Mouse (Mus musculus): ENCODE measurements around the gene Shc2. TPM values are rescaled to one million over a fixed set of nuclear protein-coding genes. Genes with fewer than 3 reads are reported as not detected.

Gene Shc2
- polyA plus RNA-seq, 1 experiment from 2014 or later, result 0.08 TPM

- no peaks in the 10 kb centered on the region for H3K36me3 ChIP-seq (ENCODE audit: control insufficient read depth, insufficient read depth)
- no peak for ATAC-seq (ENCODE audit: low read depth)
- WGBS (ENCODE audit: insufficient replicate concordance), result 71% methylated on average over 10 of the region's 10 CpGs
Measured at GRCm38 (mm10) chr10:79626156-79626555, 11.6 kb downstream of the Shc2 start.

DNA sequence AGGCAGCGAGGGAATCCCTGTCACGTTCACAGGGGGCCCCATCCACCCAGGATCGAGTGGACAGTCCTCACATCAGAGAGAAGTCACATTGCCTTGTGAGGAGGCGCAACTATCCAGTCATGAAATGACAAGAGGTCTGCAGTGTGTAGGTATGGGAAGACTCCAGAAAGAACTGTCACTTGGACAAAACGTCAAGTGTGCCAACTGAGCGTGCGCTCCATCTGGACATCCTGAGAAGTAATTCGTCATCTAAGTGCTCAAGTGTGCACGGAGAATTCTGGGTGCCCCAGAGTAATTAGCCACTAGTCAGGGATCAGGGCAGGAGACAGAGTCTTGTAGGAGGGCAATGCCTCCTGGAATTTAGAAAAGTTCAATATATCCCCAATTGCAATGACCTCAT lies 12.3 kb downstream of the Shc2 start:
- Histone ChIP-seq H3K4me3 (ENCODE audit: low read depth, low read length) (no peak overlapping the region), H3K4me1 (ENCODE audit: control insufficient read depth, low read depth, low read length) (no peaks in the 10 kb centered on the region), H3K9ac (ENCODE audit: low read depth, low read length) (no peak overlapping the region), H3K36me3 (ENCODE audit: control insufficient read depth, insufficient read depth) (no peaks in the 10 kb centered on the region), H3K27ac (ENCODE audit: low read length) (no peak overlapping the region), H3K9me3 (replicated peaks; ENCODE audit: control insufficient read depth, low read length) (no peaks in the 10 kb centered on the region), H3K4me2 (ENCODE audit: low read depth, low read length) (no peak overlapping the region), H3K27me3 (ENCODE audit: control insufficient read depth, insufficient read depth, low read depth, low read length) (no peaks in the 10 kb centered on the region)
- no peak for ATAC-seq (ENCODE audit: low read depth)
- WGBS (ENCODE audit: insufficient replicate concordance), result 60% methylated on average over 9 of the region's 9 CpGs

More at GRCm38 (mm10) chr10:79626156-79626555, 11.6 kb downstream of the Shc2 start:
- no peaks in the 10 kb centered on the region for H3K27me3 ChIP-seq (ENCODE audit: control insufficient read depth, insufficient read depth, low read depth, low read length)
- no peak overlapping the region for H3K9ac ChIP-seq (ENCODE audit: low read depth, low read length)
- no peak overlapping the region for H3K4me3 ChIP-seq (ENCODE audit: low read depth, low read length)
- H3K27ac ChIP-seq (ENCODE audit: low read length), result no peak overlapping the region
- H3K4me1 ChIP-seq (ENCODE audit: control insufficient read depth, low read depth, low read length), result no peaks in the 10 kb centered on the region
- no peak overlapping the region for H3K4me2 ChIP-seq (ENCODE audit: low read depth, low read length)
- no peaks in the 10 kb centered on the region for H3K9me3 ChIP-seq (replicated peaks; ENCODE audit: control insufficient read depth, low read length)

DNA sequence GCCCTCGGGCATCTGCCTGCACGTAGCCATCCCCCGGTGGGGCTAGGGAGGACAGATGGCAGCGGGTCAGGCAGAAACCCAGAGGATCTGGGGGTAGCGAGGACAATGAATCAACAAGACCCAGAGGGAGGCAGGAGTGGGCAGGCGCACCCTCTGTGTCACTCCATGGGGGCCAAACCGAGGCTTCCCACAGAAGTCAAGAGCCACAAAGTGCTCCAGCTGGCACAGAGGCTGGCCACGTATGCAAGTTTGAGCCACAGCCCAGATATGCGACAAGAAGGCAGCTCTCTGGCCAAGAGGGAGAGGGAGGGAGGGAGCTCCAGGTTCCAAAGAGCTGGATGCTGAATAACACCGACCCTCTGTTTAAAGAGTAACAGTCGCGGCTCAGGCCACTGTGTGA lies 13.8 kb downstream of the Shc2 start:
- Histone ChIP-seq H3K9me3 (replicated peaks; ENCODE audit: control insufficient read depth, low read length) (no peaks in the 10 kb centered on the region), H3K27ac (ENCODE audit: low read length) (no peak overlapping the region), H3K4me2 (ENCODE audit: low read depth, low read length) (no peak overlapping the region), H3K36me3 (ENCODE audit: control insufficient read depth, insufficient read depth) (no peaks in the 10 kb centered on the region), H3K9ac (ENCODE audit: low read depth, low read length) (no peak overlapping the region), H3K27me3 (ENCODE audit: control insufficient read depth, insufficient read depth, low read depth, low read length) (no peaks in the 10 kb centered on the region), H3K4me3 (ENCODE audit: low read depth, low read length) (no peak overlapping the region), H3K4me1 (ENCODE audit: control insufficient read depth, low read depth, low read length) (no peaks in the 10 kb centered on the region)
- ATAC-seq (ENCODE audit: low read depth), result no peak
- 63% methylated on average over 12 of the region's 12 CpGs for WGBS (ENCODE audit: insufficient replicate concordance)

DNA sequence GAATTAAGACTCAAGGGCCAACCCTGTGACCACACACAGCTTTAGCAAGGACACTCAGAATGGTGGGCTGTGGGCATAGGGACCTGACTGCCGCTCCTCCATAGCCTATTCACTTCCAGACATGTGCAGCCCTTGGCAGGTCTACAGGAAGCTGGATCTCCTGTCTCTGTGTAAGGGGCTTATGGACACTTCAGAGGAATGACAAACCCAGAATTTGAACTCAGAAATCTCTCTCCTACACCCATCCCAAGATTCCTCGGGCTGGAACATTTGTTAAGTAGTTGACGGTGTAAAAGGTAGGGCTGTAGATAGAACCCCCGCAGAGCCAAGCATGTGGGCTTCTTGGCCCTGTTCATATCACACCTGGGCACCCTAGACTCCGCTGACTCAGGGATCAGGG lies 21.3 kb downstream of the Shc2 start:
- no peak overlapping the region for H3K4me3 ChIP-seq (ENCODE audit: low read depth, low read length)
- H3K4me2 ChIP-seq (ENCODE audit: low read depth, low read length), result no peak overlapping the region
- H3K27ac ChIP-seq (ENCODE audit: low read length), result no peak overlapping the region
- 64% methylated on average over 5 of the region's 5 CpGs for WGBS (ENCODE audit: insufficient replicate concordance)
- H3K9me3 ChIP-seq (replicated peaks; ENCODE audit: control insufficient read depth, low read length), result no peaks in the 10 kb centered on the region
- H3K27me3 ChIP-seq (ENCODE audit: control insufficient read depth, insufficient read depth, low read depth, low read length), result peaks cover 31% of the 10 kb centered on the region
- H3K4me1 ChIP-seq (ENCODE audit: control insufficient read depth, low read depth, low read length), result peaks cover 4% of the 10 kb centered on the region; the same call in 1 of the 2 replicates
- ATAC-seq (ENCODE audit: low read depth), result no peak
- H3K9ac ChIP-seq (ENCODE audit: low read depth, low read length), result no peak overlapping the region
- no peaks in the 10 kb centered on the region for H3K36me3 ChIP-seq (ENCODE audit: control insufficient read depth, insufficient read depth)

GRCm38 (mm10) chr10:79615860-79616259 lies 21.9 kb downstream of the Shc2 start:
- peaks cover 4% of the 10 kb centered on the region; the same call in 1 of the 2 replicates for H3K4me1 ChIP-seq (ENCODE audit: control insufficient read depth, low read depth, low read length)
- H3K4me2 ChIP-seq (ENCODE audit: low read depth, low read length), result no peak overlapping the region
- no peak overlapping the region for H3K9ac ChIP-seq (ENCODE audit: low read depth, low read length)
- H3K36me3 ChIP-seq (ENCODE audit: control insufficient read depth, insufficient read depth), result no peaks in the 10 kb centered on the region
- peaks cover 33% of the 10 kb centered on the region for H3K27me3 ChIP-seq (ENCODE audit: control insufficient read depth, insufficient read depth, low read depth, low read length)
- no peak overlapping the region for H3K4me3 ChIP-seq (ENCODE audit: low read depth, low read length)
- H3K9me3 ChIP-seq (replicated peaks; ENCODE audit: control insufficient read depth, low read length), result no peaks in the 10 kb centered on the region
- H3K27ac ChIP-seq (ENCODE audit: low read length), result no peak overlapping the region
- no peak for ATAC-seq (ENCODE audit: low read depth)
- 12% methylated on average over 8 of the region's 8 CpGs for WGBS (ENCODE audit: insufficient replicate concordance)

GRCm38 (mm10) chr10:79614305-79614643 lies 23.4 kb downstream of the Shc2 start:
- Histone ChIP-seq H3K4me1 (ENCODE audit: control insufficient read depth, low read depth, low read length) (peaks cover 4% of the 10 kb centered on the region; the same call in 1 of the 2 replicates), H3K36me3 (ENCODE audit: control insufficient read depth, insufficient read depth) (no peaks in the 10 kb centered on the region), H3K4me3 (ENCODE audit: low read depth, low read length) (no peak overlapping the region), H3K9ac (ENCODE audit: low read depth, low read length) (no peak overlapping the region), H3K27ac (ENCODE audit: low read length) (no peak overlapping the region), H3K4me2 (ENCODE audit: low read depth, low read length) (no peak overlapping the region), H3K9me3 (replicated peaks; ENCODE audit: control insufficient read depth, low read length) (no peaks in the 10 kb centered on the region), H3K27me3 (ENCODE audit: control insufficient read depth, insufficient read depth, low read depth, low read length) (peaks cover 33% of the 10 kb centered on the region)
- WGBS (ENCODE audit: insufficient replicate concordance), result 54% methylated on average over 1 of the region's 1 CpGs
- no peak for ATAC-seq (ENCODE audit: low read depth)

GRCm38 (mm10) chr10:79613578-79614304 lies 24.0 kb downstream of the Shc2 start, which contains the start of gene C2cd4c:
C2cd4c (minus strand) TSS chr10:79614025.
- Histone ChIP-seq H3K36me3 (ENCODE audit: control insufficient read depth, insufficient read depth) (no peaks in the 10 kb centered on the region), H3K4me3 (ENCODE audit: low read depth, low read length) (peak within 1 kb of the TSS; percentile 52), H3K4me1 (ENCODE audit: control insufficient read depth, low read depth, low read length) (peaks cover 4% of the 10 kb centered on the region; the same call in 1 of the 2 replicates), H3K27ac (ENCODE audit: low read length) (no peak within 1 kb of the TSS), H3K4me2 (ENCODE audit: low read depth, low read length) (peak within 1 kb of the TSS; percentile 74), H3K27me3 (ENCODE audit: control insufficient read depth, insufficient read depth, low read depth, low read length) (peaks cover 33% of the 10 kb centered on the region), H3K9me3 (replicated peaks; ENCODE audit: control insufficient read depth, low read length) (no peaks in the 10 kb centered on the region), H3K9ac (ENCODE audit: low read depth, low read length) (no peak within 1 kb of the TSS)
- peak; percentile 72 for ATAC-seq (ENCODE audit: low read depth)
- WGBS (ENCODE audit: insufficient replicate concordance), result 2% methylated on average over 55 of the region's 60 CpGs

DNA sequence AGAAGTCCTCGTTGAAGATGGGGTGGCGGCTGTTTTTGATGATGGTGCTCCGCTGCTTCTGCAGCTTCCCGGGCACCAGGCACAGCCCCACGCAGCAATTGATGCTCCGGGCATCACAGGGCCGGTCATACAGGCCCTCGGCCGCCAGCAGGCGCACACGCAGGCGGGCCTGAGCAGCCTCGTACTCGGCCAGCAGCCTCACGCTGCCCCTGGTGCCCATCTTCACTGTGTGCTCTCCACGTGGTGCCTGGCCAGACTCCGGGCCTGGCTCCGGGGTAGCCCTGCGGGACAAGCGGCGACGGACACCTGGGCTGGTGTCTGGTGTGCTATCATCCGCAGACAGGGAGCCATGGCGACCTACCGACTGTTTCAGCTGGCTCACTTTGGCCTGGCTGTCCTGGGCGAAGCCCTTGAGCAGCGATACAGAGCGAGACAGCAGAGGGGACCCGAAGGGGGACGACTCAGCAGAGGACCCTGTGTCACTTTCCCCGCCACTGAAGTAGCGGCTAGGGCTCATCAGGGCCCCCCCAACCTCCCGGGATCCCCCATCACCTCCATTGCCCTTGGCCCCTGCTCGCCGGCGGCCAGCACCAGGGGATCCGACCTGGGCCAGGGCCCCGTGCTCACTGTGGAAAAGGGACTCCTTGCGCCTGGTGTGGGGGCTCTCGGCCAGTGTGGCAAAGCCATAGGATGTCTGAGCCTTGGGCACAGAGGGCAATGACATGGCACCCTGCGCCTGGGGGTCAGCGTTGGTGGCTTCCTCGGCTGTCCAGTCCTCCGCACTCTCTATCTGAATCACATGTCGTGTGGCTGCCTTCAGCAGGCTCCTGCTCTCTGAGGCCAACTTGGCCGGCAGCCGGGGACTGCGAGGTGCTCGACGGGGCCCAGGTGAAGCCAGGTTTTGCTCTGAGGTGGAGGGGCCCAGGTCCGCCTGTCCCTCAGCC lies 25.3 kb downstream of the Shc2 start:
- 11% methylated on average over 50 of the region's 51 CpGs for WGBS (ENCODE audit: insufficient replicate concordance)
- Histone ChIP-seq H3K27me3 (ENCODE audit: control insufficient read depth, insufficient read depth, low read depth, low read length) (peaks cover 33% of the 10 kb centered on the region), H3K36me3 (ENCODE audit: control insufficient read depth, insufficient read depth) (no peaks in the 10 kb centered on the region), H3K9ac (ENCODE audit: low read depth, low read length) (no peak overlapping the region), H3K27ac (ENCODE audit: low read length) (no peak overlapping the region), H3K9me3 (replicated peaks; ENCODE audit: control insufficient read depth, low read length) (no peaks in the 10 kb centered on the region), H3K4me2 (ENCODE audit: low read depth, low read length) (no peak overlapping the region), H3K4me1 (ENCODE audit: control insufficient read depth, low read depth, low read length) (peaks cover 4% of the 10 kb centered on the region; the same call in 1 of the 2 replicates), H3K4me3 (ENCODE audit: low read depth, low read length) (no peak overlapping the region)
- no peak for ATAC-seq (ENCODE audit: low read depth)

GRCm38 (mm10) chr10:79611296-79611695 lies 26.4 kb downstream of the Shc2 start:
- 26% methylated on average over 5 of the region's 5 CpGs for WGBS (ENCODE audit: insufficient replicate concordance)

More at GRCm38 (mm10) chr10:79611296-79611695, 26.4 kb downstream of the Shc2 start:
- H3K27ac ChIP-seq (ENCODE audit: low read length), result no peak overlapping the region
- H3K36me3 ChIP-seq (ENCODE audit: control insufficient read depth, insufficient read depth), result no peaks in the 10 kb centered on the region
- no peak overlapping the region for H3K4me3 ChIP-seq (ENCODE audit: low read depth, low read length)
- H3K4me2 ChIP-seq (ENCODE audit: low read depth, low read length), result no peak overlapping the region
- H3K27me3 ChIP-seq (ENCODE audit: control insufficient read depth, insufficient read depth, low read depth, low read length), result peaks cover 33% of the 10 kb centered on the region
- H3K9me3 ChIP-seq (replicated peaks; ENCODE audit: control insufficient read depth, low read length), result no peaks in the 10 kb centered on the region
- peaks cover 4% of the 10 kb centered on the region; the same call in 1 of the 2 replicates for H3K4me1 ChIP-seq (ENCODE audit: control insufficient read depth, low read depth, low read length)
- ATAC-seq (ENCODE audit: low read depth), result no peak
- H3K9ac ChIP-seq (ENCODE audit: low read depth, low read length), result no peak overlapping the region
